ENCODE assay signal across 10 mouse cellular contexts in the genomic region with DNA sequence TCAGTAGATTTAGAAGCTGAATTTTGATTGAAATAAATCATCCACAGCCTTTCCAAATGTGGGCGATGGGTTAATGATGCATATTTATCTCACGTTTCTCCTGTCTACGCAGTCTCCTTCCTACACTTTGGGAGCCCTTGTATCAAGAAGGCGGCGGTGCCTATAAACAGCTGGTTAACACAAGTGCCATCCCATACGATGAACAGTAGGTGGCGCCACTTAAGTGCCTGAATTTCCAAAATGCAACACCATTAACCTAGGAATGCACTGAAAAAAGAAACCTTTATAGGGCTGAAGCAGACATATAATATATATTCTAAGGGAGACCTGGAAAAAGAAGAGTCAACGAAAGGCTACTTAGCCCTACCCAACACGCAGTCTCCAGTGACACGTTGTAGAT. TPM values are rescaled to one million over a fixed set of nuclear protein-coding genes. Genes with fewer than 3 reads are reported as not detected.
DNase-seq lines count a peak whose midpoint lies in the region; ATAC-seq and TF ChIP-seq lines count a peak whose summit lies in the region.
"Had no signal": no experiment of that assay in that cellular context is flagged by ENCODE, and none has a peak within 500 bp of the region (broad histone marks: within the 10 kb centered on the region; RNA-seq: fewer than 3 reads in every experiment).

No protein-coding gene starts in this region.

- ATAC-seq in neutrophil, adult 5-6 weeks (ENCODE audit: extremely low read depth, insufficient number of reproducible peaks, low FRiP score, poor library complexity, severe bottlenecking): peak; percentile 94
- ATAC-seq in intestine, embryonic 15.5 days: no peak

- no peaks in the 10 kb centered on the region for H3K36me3 ChIP-seq in intestine, embryonic 15.5 days
- H3K36me3 ChIP-seq: lung, embryonic 15.5 days had no signal

- H3K4me1 ChIP-seq in intestine, embryonic 15.5 days (replicated peaks): no peaks in the 10 kb centered on the region
- H3K4me1 ChIP-seq: lung, embryonic 15.5 days had no signal

- no peak overlapping the region for H3K4me3 ChIP-seq in intestine, embryonic 15.5 days (replicated peaks)
- H3K4me3 ChIP-seq: lung, embryonic 15.5 days had no signal

- WGBS in intestine, embryonic 15.5 days: 76% methylated on average over 10 of the region's 10 CpGs

- peak; percentile 61; the same call in 1 of the 2 replicates for TF ChIP-seq CTCF in brain, embryonic 14.5 days (IDR thresholded peaks at IDR 0.05; ENCODE audit: borderline replicate concordance, extremely low read depth, insufficient read depth, insufficient read length)

- H3K27ac ChIP-seq in intestine, embryonic 15.5 days: no peak overlapping the region
- H3K27ac ChIP-seq: lung, embryonic 15.5 days had no signal

- no peaks in the 10 kb centered on the region for H3K9me3 ChIP-seq in intestine, embryonic 15.5 days
- H3K9me3 ChIP-seq: lung, embryonic 15.5 days had no signal

- no peak overlapping the region for H3K4me2 ChIP-seq in intestine, embryonic 15.5 days (replicated peaks)
- H3K4me2 ChIP-seq: lung, embryonic 15.5 days had no signal

- no peak overlapping the region for H3K9ac ChIP-seq in intestine, embryonic 15.5 days
- H3K9ac ChIP-seq: lung, embryonic 15.5 days had no signal

- peak; percentile 22 for DNase-seq in gastrocnemius, postnatal 10 days
- no peak for DNase-seq in gastrocnemius, postnatal 4 days (ENCODE audit: low spot score in 2 of 2)
- DNase-seq in right cerebral cortex, adult 18-20 months: peak; percentile 63
- no peak for DNase-seq in right cerebral cortex, postnatal 25 days
- peak; percentile 64 for DNase-seq in brain, embryonic 14.5 days (ENCODE audit: low read depth)
- DNase-seq in kidney, postnatal 36 days: peak; percentile 40 to 64

- no peak for TF ChIP-seq POLR2A in brain, embryonic 14.5 days (IDR thresholded peaks at IDR 0.05; ENCODE audit: borderline replicate concordance, extremely low read depth, insufficient read depth, insufficient read length, poor library complexity, severe bottlenecking)

- H3K27me3 ChIP-seq in intestine, embryonic 15.5 days (replicated peaks): no peaks in the 10 kb centered on the region
- H3K27me3 ChIP-seq: lung, embryonic 15.5 days had no signal

RNA-seq across cellular contexts. Expression of a gene that starts 9.5 kb away (rescaled TPM):
- total RNA-seq in gastrocnemius, postnatal 10 days (2021): 1 to 10 TPM; 5.7 to 8.8 TPM
- 10 to 100 TPM in 1 of 2 experiments, 1 to 10 TPM in 1; 8.1 to 10.4 TPM for total RNA-seq in gastrocnemius, postnatal 4 days (2021)
- polyA plus RNA-seq in brain, embryonic 14.5 days (2012; rRNA removed): 26.7 and 26.8 TPM in 2 replicates
- total RNA-seq in neutrophil, adult 5-6 weeks (2017): 9.0 and 12.8 TPM in 2 replicates
- polyA plus RNA-seq in intestine, embryonic 15.5 days (2015; fragmentation: Nextera tagmentation; extraction: Ambion mirVana): 21.2 and 23.3 TPM in 2 replicates

RNA-seq across cellular contexts. Expression of a gene that starts 10.6 kb away (rescaled TPM):
- 1 to 10 TPM; 5.0 to 6.0 TPM for total RNA-seq in gastrocnemius, postnatal 10 days (2021)
- 1 to 10 TPM; 9.1 TPM for total RNA-seq in gastrocnemius, postnatal 4 days (2021)
- 0.69 and 1.8 TPM in 2 replicates for polyA plus RNA-seq in brain, embryonic 14.5 days (2012; rRNA removed)
- total RNA-seq in neutrophil, adult 5-6 weeks (2017): 20.1 and 21.9 TPM in 2 replicates
- polyA plus RNA-seq in intestine, embryonic 15.5 days (2015; fragmentation: Nextera tagmentation; extraction: Ambion mirVana): 20.0 and 21.7 TPM in 2 replicates

RNA-seq across cellular contexts. Expression of a gene that starts 28.8 kb away (rescaled TPM):
- total RNA-seq in gastrocnemius, postnatal 10 days (2021): not detected
- total RNA-seq in gastrocnemius, postnatal 4 days (2021): not detected
- not detected in 2 replicates for polyA plus RNA-seq in brain, embryonic 14.5 days (2012; rRNA removed)
- 0.93 and 2.2 TPM in 2 replicates for total RNA-seq in neutrophil, adult 5-6 weeks (2017)
- polyA plus RNA-seq in intestine, embryonic 15.5 days (2015; fragmentation: Nextera tagmentation; extraction: Ambion mirVana): not detected in 2 replicates
- polyA plus RNA-seq: lung, embryonic 15.5 days; stomach, embryonic 16.5 days had no signal

Comparison
In these comparisons a context has a peak if more than half of its experiments do, and no peak if none do; other contexts are left out.
1. DNase-seq: peak in gastrocnemius, postnatal 10 days (single experiment), right cerebral cortex, adult 18-20 months (single experiment), brain, embryonic 14.5 days (single experiment) and kidney, postnatal 36 days (2 of 2); none in gastrocnemius, postnatal 4 days (0 of 2) and right cerebral cortex, postnatal 25 days (single experiment).